9 mouse cellular contexts compared by ENCODE assay signal in the genomic region with DNA sequence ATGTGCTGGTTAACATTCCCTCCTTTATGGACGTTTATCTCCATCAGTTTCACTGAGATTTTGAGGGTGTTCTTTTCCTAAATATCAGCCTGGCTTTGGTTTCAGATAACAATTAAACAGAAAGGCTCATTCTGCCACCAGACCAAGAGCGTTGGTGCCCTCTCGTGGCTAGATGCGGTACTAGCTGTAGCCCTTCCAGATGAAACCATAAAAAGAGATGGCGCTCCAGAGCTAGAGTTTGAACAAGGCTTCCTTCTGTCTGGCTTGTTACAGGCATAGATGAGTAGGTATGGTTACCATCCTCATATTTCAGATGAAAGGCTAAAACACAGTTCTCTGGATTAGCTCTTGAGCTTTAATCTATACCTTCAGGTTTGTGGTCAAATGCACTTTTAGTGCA. TPM values are rescaled to one million over a fixed set of nuclear protein-coding genes. Genes with fewer than 3 reads are reported as not detected.
DNase-seq lines count a peak whose midpoint lies in the region; ATAC-seq and TF ChIP-seq lines count a peak whose summit lies in the region.
"Had no signal": no experiment of that assay in that cellular context is flagged by ENCODE, and none has a peak within 500 bp of the region (broad histone marks: within the 10 kb centered on the region; RNA-seq: fewer than 3 reads in every experiment).

No protein-coding gene starts in this region.

- no peak overlapping the region for H3K27ac ChIP-seq in kidney, embryonic 14.5 days (ENCODE audit: low read depth, low read length)
- H3K27ac ChIP-seq in liver, postnatal 0 days (ENCODE audit: low read depth): no peak overlapping the region

- WGBS in kidney, embryonic 14.5 days: 4% methylated on average over 5 of the region's 5 CpGs
- WGBS in liver, postnatal 0 days (ENCODE audit: insufficient replicate concordance): under 1% methylated on average over 5 of the region's 5 CpGs

- peaks cover 6% of the 10 kb centered on the region; the same call in 1 of the 2 replicates for H3K27me3 ChIP-seq in kidney, embryonic 14.5 days (ENCODE audit: control insufficient read depth, insufficient read depth, low read length)
- no peaks in the 10 kb centered on the region for H3K27me3 ChIP-seq in liver, postnatal 0 days (ENCODE audit: insufficient read depth, low read length)

- H3K4me3 ChIP-seq in kidney, embryonic 14.5 days (ENCODE audit: low read length): no peak overlapping the region
- no peak overlapping the region for H3K4me3 ChIP-seq in liver, postnatal 0 days (ENCODE audit: low read depth, low read length)
- H3K4me3 ChIP-seq: erythroblast, embryonic 14.5 days had no signal

- no peak for ATAC-seq in kidney, embryonic 14.5 days (ENCODE audit: low FRiP score, low TSS enrichment)
- ATAC-seq in liver, postnatal 0 days: no peak

- no peaks in the 10 kb centered on the region for H3K36me3 ChIP-seq in kidney, embryonic 14.5 days (ENCODE audit: control insufficient read depth, insufficient read depth, low read length)
- H3K36me3 ChIP-seq in liver, postnatal 0 days (replicated peaks; ENCODE audit: insufficient read depth, low read length): no peaks in the 10 kb centered on the region

- no peaks in the 10 kb centered on the region for H3K9me3 ChIP-seq in kidney, embryonic 14.5 days (ENCODE audit: control insufficient read depth, low read length)
- no peaks in the 10 kb centered on the region for H3K9me3 ChIP-seq in liver, postnatal 0 days (ENCODE audit: low read length)

- TF ChIP-seq EP300 in liver, postnatal 0 days (IDR thresholded peaks at IDR 0.05; ENCODE audit: low read depth): no peak

- DNase-seq in kidney, adult 18-20 months: peak; percentile 77
- peak; percentile 34 for DNase-seq in c-Kit-positive CD71-positive TER-119-positive erythroid progenitor cells, embryonic 14.5 days (ENCODE audit: low spot score)
- DNase-seq in frontal cortex, adult 2 months (ENCODE audit: extremely low spot score in 1 of 2, low spot score in 1 of 2): peak; percentile 27 to 92
- DNase-seq in kidney, postnatal 36 days: peak; percentile 55 to 82
- peak; percentile 68 for DNase-seq in liver, postnatal 0 days
- peak; percentile 75 for DNase-seq in retina, postnatal 1 day
- peak; percentile 44 for DNase-seq in urinary bladder, adult 2 months (ENCODE audit: low spot score)

- no peaks in the 10 kb centered on the region for H3K4me1 ChIP-seq in kidney, embryonic 14.5 days (ENCODE audit: control insufficient read depth, insufficient read depth, low read length)
- H3K4me1 ChIP-seq in liver, postnatal 0 days (ENCODE audit: insufficient read depth): no peaks in the 10 kb centered on the region

- H3K4me2 ChIP-seq in kidney, embryonic 14.5 days (replicated peaks; ENCODE audit: low read depth, low read length): no peak overlapping the region
- no peak overlapping the region for H3K4me2 ChIP-seq in liver, postnatal 0 days (ENCODE audit: low read depth, low read length)

- H3K9ac ChIP-seq in kidney, embryonic 14.5 days (ENCODE audit: low read depth, low read length): no peak overlapping the region
- no peak overlapping the region for H3K9ac ChIP-seq in liver, postnatal 0 days (replicated peaks)

- peak; percentile 83 for TF ChIP-seq CTCF in liver, postnatal 0 days (IDR thresholded peaks at IDR 0.05; ENCODE audit: low read depth)

RNA-seq across cellular contexts. Expression of a gene that starts 5.4 kb away (rescaled TPM):
- polyA plus RNA-seq in kidney, embryonic 14.5 days (2014; fragmentation: Nextera tagmentation; extraction: Ambion mirVana): 0.06 TPM in 1 of 2 replicates, not detected in the other
- 0.90 and 1.1 TPM in 2 replicates for polyA plus RNA-seq in frontal cortex, adult 2 months (2012; rRNA removed)
- not detected in 2 replicates for polyA plus RNA-seq in liver, postnatal 0 days (2015; fragmentation: Nextera tagmentation; extraction: Ambion mirVana)
- 0.41 and 0.61 TPM in 2 replicates for polyA plus RNA-seq in urinary bladder, adult 2 months (2012; rRNA removed)
- polyA plus RNA-seq: erythroblast, embryonic 14.5 days had no signal
